Mouse (Mus musculus): ENCODE data around the gene Padi3.

DNA sequence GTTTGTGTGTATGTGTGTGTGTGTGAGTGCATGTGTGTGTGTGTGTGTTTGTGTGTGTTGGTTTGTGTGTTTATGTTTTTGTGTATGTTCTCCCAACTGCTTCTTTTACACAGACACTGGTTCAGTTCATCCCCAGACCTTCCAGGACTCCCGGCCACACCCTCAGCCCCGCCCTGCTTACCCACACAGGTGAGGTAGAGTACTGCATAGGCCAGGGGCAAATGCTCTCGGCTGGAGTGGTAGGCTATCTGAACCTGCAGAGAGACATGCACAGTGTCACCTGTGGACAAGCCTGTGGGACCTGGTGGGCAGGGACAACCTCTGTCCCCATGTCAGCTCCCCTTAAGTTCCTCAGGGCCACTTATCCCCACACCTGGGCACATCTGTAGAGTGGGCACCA lies 9.1 kb downstream of the Padi3 start:
- TF ChIP-seq POLR2A (IDR thresholded peaks at IDR 0.05; ENCODE audit: low read depth, low read length) (no peak), CTCF (conservative IDR thresholded peaks at IDR 0.05; ENCODE audit: insufficient read depth, insufficient read length, low read depth, low read length) (no peak)
